Mouse (Mus musculus): ENCODE data around the gene Tinagl1.

Gene Tinagl1

DNA sequence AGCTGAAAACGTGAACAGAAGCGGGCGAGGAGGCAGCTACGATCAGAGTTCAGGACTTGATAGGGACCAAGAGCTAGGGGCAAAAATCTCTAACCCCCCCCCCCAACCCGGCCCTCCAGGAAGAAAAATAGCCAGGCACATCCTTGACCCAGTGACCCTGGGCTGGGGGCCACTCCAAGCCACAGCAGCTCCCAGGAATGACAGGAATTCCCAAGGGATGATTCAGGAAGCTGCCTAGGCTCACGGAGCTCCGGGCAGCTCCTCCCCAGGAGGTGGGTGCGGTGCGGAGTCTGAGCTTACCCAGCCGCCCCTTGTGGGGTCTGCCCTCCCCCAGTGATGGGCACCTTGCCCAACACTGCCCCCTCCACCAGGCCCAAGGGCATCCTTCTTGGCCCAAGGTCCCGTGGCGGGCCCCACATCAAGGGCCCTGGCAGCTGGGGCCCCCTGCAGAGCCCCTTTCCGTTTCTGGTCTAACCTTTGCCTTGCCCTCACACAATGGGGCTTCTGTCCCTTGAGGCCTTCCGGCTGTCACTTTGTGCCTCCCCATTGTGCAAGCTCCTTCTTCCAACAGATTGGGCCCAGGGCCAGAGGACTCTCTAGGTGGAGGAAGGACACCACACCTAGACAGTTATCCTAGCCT lies at the start of gene Tinagl1:
Gene Tinagl1 (minus strand): TSS at position 51 of the 640 bp plus-strand sequence.
- no peak for DNase-seq (ENCODE audit: low read depth in 2 of 2, low spot score in 2 of 2)

- DNase-seq (ENCODE audit: low read depth in 2 of 2, low spot score in 2 of 2): no peak
Measured at GRCm38 (mm10) chr4:130224071-130224470, 49.1 kb upstream of the Tinagl1 start.

DNA sequence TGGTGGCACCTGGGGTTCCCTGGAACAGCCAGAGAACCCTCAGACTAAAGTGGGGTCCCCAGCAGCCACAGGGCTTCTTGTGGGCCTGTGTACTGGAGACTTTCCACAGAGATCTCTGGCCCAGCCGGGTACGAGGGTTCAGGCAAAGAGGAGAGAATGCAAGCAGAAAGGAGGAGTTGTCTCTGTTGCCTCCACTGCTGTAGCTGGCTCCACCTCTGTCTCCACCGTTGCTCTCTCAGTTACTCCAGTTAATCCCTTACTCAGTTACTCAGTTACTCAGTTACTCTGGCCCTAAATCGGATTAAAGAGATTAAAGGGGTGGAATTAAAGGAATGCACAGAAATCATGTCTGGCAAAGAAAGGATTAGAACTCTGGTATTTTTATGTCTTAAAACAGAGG lies 47.3 kb upstream of the Tinagl1 start, which contains the start of gene Gm853:
Gene Gm853 (minus strand): TSS at position 223 of the 400 bp plus-strand sequence.
- DNase-seq (ENCODE audit: low read depth in 2 of 2, low spot score in 2 of 2): no peak

DNA sequence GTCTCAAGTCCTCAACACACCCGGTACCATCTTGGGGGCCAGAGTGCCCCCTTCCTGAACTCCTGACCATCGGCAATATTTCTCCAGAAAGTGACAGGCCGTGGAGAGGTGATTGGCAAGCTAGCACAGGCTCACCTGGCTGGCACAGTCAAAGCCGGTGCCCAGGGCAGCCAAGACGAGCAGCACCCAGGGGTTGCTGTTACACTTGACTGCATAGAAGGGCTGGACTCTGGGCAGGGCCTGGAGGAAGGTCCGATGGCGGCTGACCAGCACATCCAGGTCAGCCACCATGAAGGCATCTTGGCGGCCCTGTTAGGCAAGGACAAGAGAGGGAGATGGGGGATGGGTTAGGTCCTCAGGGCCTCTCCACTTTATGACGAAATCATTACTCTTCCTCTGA lies 45.3 kb upstream of the Tinagl1 start:
- no peak for DNase-seq (ENCODE audit: low read depth in 2 of 2, low spot score in 2 of 2)

GRCm38 (mm10) chr4:130215392-130215791 lies 40.5 kb upstream of the Tinagl1 start:
- DNase-seq (ENCODE audit: low read depth in 2 of 2, low spot score in 2 of 2): no peak

- DNase-seq (ENCODE audit: low read depth in 2 of 2, low spot score in 2 of 2): no peak
Measured at GRCm38 (mm10) chr4:130213857-130214256, 38.9 kb upstream of the Tinagl1 start.

- DNase-seq (ENCODE audit: low read depth in 2 of 2, low spot score in 2 of 2): no peak
Measured at GRCm38 (mm10) chr4:130213197-130213596, 38.3 kb upstream of the Tinagl1 start.

DNA sequence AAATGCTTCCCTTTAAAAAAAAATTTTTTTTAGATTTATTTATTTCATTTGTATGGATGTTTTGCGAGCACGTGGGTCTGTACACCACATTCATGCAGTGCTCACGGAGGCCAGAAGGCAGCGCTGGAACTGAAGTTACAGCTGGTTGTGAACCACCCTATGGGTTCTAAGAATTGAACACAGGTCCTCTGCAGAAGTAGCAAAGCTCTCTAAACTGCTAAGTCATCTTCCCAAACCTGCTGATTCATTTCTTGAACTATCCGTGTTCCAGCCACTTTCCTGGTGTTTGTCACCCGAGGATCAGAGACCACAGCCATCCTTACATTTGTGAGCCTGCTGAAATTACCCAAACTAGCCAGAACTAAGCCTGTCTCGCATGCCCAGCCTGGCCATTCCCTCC lies 37.5 kb upstream of the Tinagl1 start:
- DNase-seq (ENCODE audit: low read depth in 2 of 2, low spot score in 2 of 2): no peak

DNA sequence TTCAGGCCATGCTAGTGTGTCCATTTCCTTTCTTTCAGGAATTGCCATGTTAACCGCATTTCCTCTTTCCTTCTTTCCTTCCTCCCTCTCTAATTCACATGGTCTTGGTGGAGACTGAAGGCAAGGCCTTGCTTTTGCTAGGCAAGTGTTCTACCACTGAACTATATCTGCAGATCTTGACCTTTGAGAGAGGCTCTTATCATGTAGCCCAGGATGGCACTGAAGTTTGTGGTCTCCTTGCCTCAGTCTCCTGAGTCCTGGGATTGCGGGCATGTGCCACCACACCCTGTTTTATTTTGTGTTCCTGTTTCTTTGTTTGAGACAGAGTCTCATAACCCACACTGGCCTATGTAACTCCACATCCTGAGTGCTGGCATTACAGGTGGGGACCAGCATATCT lies 36.9 kb upstream of the Tinagl1 start:
- no peak for DNase-seq (ENCODE audit: low read depth in 2 of 2, low spot score in 2 of 2)

DNA sequence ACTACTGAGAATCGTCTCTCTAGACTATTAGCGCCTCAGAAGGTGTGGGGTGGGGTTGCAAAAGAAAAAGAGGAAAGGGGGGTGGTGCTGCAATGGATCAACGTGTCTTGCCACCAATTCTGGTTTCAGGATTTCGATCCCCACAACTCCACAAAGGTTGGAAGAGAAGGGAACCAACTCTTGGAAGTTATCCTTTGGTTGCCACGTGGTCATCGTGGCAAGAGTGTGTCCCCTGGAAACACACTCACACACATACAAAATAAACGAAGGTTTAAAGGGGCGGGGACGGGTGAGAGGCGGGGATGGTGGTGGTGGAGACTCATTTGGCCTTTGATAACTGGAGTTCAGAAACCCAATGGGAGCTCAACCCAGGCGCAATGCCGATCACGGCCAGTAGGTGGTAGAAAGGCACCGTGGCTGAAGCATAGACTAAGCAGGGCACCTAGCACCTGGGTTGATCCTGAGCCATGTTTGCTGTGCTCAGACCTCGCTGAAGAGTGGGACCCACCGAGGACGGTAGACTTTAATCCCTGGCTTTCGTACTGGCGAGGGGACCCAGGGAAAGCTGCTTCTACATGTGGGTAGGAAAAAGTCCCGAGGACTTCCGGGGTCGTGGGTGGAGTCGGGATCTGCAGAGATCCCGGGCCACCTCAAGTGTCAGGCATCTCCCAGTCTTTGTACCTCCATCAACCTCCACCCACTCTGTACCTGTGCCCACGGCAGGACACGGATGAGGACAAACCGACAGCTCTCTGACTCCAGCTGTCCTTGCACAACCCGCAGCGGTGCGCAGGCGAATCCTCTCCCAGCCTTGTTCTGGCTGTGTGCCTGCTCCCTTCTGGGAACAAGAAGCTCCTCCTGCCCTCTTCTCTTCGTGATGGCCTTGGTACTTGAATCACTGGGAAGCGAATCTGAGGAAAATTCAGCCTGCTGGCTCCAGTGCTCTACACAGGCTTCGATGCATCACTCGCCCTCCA lies 24.1 kb upstream of the Tinagl1 start:
- DNase-seq (ENCODE audit: low read depth in 2 of 2, low spot score in 2 of 2): peak; percentile 42 to 66

DNA sequence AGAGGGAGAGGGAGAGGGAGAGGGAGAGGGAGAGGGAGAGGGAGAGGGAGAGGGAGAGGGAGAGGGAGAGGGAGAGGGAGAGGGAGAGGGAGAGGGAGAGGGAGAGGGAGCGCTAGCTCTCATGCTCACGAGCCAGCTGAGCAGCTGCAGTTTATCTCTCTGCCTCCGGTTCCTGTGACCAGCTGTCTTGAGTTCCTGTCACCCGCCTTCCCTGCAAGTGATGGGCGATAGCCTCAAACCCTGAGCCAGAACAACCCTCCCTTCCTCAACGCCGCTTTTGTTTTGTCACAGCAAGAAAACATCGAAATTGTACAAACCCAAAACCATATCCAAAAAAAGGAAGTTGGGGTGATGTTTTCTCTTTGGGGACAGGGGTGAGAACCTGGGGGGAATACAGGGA lies 21.6 kb upstream of the Tinagl1 start:
- no peak for DNase-seq (ENCODE audit: low read depth in 2 of 2, low spot score in 2 of 2)

DNA sequence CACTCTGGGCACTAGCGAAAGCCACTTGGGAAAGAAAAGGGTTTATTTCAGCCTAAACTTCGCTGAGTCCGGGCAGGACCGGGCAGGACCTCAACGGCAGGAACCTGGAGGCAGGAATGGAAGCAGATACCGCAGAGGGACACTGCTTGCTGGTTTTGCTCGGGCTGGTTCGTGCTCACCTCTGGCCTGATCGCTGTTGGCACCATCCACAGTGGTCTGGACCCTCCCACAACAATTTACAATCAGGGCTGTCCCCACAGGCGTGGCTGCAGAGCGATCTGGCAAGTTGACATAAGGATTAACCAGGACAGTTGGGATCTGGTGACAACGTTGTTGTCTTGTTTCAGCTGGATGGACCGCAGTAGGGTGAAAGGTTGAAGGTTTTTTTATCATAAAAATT lies 21.0 kb upstream of the Tinagl1 start:
- no peak for DNase-seq (ENCODE audit: low read depth in 2 of 2, low spot score in 2 of 2)

- DNase-seq (ENCODE audit: low read depth in 2 of 2, low spot score in 2 of 2): no peak
Measured at GRCm38 (mm10) chr4:130192266-130192665, 17.3 kb upstream of the Tinagl1 start.

- no peak for DNase-seq (ENCODE audit: low read depth in 2 of 2, low spot score in 2 of 2)
Measured at GRCm38 (mm10) chr4:130189606-130190005, 14.7 kb upstream of the Tinagl1 start.

- DNase-seq (ENCODE audit: low read depth in 2 of 2, low spot score in 2 of 2): peak; percentile 41 to 51
Measured at GRCm38 (mm10) chr4:130188806-130189297, 13.9 kb upstream of the Tinagl1 start.

DNA sequence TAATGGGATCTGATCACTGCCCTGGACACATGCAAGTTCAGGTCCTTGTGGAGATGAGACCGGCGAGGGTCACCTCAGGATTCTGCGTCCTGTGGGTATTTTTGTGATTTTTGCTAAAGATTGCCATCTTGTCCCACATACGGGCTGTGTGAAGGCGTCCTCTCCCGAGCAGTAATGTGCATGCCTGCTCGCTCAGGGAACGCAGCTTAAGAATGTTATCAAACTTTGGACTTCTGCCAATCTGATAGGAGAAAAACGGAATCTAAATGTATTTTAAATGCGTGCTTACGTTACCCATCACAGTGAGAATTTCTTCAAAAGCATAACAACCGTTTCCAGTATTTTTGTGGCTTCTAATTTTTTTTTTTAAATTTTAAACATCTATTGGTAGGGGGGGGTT lies 12.0 kb upstream of the Tinagl1 start:
- DNase-seq (ENCODE audit: low read depth in 2 of 2, low spot score in 2 of 2): no peak

DNA sequence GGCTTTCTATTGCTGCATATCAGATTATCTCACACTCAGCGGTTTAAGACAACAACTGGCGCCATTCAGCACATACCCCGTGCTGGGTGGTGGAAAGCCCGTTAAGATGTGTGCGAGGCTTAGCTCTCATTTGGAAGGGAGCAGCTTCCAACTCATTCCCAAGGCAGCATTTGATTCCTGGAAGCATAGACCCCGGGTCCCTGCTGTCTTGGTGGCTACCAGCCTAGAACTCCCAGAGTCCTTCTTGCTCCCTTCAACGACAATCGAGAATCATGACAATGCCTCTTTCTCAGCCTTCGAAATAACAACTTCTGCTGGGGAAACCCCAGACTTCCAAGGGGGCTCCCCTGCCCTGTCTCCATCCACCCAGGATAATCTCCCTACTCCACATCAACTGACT lies 11.5 kb upstream of the Tinagl1 start:
- no peak for DNase-seq (ENCODE audit: low read depth in 2 of 2, low spot score in 2 of 2)

- no peak for DNase-seq (ENCODE audit: low read depth in 2 of 2, low spot score in 2 of 2)
Measured at GRCm38 (mm10) chr4:130183879-130184278, 9.0 kb upstream of the Tinagl1 start.

DNA sequence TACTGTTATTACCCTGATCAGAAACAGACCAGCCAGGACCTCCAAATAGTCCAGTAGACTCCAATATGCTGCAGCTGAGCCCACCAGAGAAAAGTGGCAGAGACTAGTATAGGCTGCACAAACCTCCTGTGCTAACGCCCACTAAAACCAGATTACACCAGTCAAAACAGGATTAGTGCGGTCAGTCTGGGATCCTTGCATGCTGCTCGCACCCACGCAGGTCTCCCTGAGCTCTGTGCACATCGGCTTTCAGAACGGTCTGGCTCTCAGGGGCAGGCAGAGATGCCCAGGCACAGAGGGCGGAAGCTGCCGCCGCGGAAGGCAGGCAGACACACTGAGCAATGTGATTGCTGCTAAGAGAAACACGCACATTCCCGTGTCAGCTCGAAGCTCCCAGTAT lies 8.1 kb upstream of the Tinagl1 start:
- DNase-seq (ENCODE audit: low read depth in 2 of 2, low spot score in 2 of 2): no peak

- DNase-seq (ENCODE audit: low read depth in 2 of 2, low spot score in 2 of 2): no peak
Measured at GRCm38 (mm10) chr4:130181886-130182285, 7.0 kb upstream of the Tinagl1 start.

DNA sequence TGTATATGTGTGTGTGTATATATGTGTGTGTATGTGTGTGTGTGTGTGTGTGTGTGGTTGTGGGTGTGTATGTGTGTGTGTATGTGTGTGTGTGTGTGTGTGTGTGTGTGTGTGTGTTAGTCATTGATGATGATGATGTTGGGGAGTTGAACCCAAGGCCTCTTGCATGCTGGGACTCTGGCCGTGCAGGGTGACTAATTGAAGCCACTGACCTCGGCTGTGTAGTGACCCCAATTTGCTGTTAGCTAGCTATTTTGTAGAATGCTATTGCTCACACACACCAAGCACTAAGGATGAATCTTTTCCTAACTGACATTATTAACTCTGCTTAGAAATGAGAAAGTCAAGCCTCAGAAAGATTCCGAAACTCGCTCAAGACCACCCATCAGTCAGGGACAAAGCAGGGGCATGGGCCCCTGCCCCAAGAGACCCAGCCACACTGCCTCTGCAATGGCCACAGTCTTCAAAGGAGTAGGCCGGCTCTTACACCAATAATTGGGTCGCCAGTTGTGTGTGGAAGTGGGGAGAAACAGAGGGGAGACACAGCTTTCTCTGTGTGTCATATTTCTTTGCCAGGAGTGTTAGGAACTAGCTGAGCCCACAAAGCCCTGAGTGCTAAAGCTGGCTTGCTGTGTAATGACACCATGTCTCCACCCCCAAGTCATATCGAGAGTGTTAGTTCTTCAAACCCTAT lies 6.1 kb upstream of the Tinagl1 start:
- DNase-seq (ENCODE audit: low read depth in 2 of 2, low spot score in 2 of 2): no peak

Data from CD8-positive naive resting alpha-beta T cell, adult 2 months (primary cell).